Comparison of ENCODE assay signal across 8 mouse cellular contexts in the genomic region with DNA sequence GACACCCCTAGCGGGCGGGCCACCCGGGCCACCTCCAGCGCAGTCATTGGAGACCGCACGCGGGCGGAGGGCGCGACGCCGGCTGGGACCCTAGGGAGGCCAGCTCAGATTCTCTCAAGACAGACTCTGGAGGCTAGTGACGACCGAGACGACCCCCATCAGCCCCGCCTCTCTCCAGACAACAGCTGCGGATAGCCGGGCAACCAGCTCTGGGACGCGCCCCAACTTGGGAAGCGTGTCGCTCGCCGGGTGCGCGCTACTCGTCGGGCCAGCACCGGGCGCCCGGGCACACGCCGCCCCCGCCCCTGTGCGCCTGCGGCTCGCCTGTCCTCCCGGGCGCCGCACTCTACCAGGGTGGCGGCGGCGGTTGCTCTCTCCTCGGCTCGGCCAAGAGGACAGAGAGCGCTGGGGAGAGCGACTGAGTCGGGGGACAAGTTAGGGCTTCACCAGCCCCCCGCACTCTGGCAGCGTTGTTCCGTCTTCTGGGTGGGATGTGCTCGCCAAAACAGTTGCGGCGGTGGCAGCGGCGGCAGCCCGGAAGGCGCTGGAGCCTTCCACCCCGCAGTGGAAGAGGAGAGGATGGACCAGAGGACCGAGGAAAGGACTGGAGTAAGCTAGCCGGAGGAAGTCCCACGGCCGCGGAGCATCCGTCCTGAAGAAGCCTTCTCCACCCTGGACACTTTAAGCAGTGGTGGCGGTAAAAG. TPM values are rescaled to one million over a fixed set of nuclear protein-coding genes. Genes with fewer than 3 reads are reported as not detected.
DNase-seq lines count a peak whose midpoint lies in the region; ATAC-seq and TF ChIP-seq lines count a peak whose summit lies in the region.
"Had no signal": no experiment of that assay in that cellular context is flagged by ENCODE, and none has a peak within 500 bp of the region (broad histone marks: within the 10 kb centered on the region; RNA-seq: fewer than 3 reads in every experiment).

No protein-coding gene starts in this region.

- no peaks in the 10 kb centered on the region for H3K9me3 ChIP-seq in embryonic facial prominence, embryonic 10.5 days
- H3K9me3 ChIP-seq in midbrain, embryonic 12.5 days = no peaks in the 10 kb centered on the region

- peaks cover 4% of the 10 kb centered on the region for H3K27me3 ChIP-seq in C2C12 (ENCODE audit: control insufficient read depth, insufficient read depth, insufficient read length)
- peaks cover 66% of the 10 kb centered on the region for H3K27me3 ChIP-seq in embryonic facial prominence, embryonic 10.5 days (replicated peaks; ENCODE audit: low read depth, poor library complexity, severe bottlenecking)
- H3K27me3 ChIP-seq in midbrain, embryonic 12.5 days = peaks cover 48% of the 10 kb centered on the region

- under 1% methylated on average over 66 of the region's 66 CpGs for WGBS in embryonic facial prominence, embryonic 10.5 days
- WGBS in midbrain, embryonic 12.5 days = under 1% methylated on average over 63 of the region's 66 CpGs

- peak; percentile 43; the same call in 1 of the 2 replicates for ATAC-seq in granulocyte monocyte progenitor cell, adult 5-6 weeks (replicated peaks; ENCODE audit: poor library complexity, severe bottlenecking)
- ATAC-seq in midbrain, embryonic 12.5 days (ENCODE audit: low FRiP score, low read depth) = peak; percentile 90

- H3K27ac ChIP-seq in embryonic facial prominence, embryonic 10.5 days (replicated peaks) = peak overlapping the region; percentile 57; the same call in 1 of the 2 replicates
- H3K27ac ChIP-seq in midbrain, embryonic 12.5 days (replicated peaks) = 0 out of 2 replicates have a peak overlapping the region, but pooled peaks have one; percentile 15

- H3K4me1 ChIP-seq in embryonic facial prominence, embryonic 10.5 days = peaks cover 33% of the 10 kb centered on the region
- H3K4me1 ChIP-seq in midbrain, embryonic 12.5 days = peaks cover 18% of the 10 kb centered on the region

- peak overlapping the region; percentile 18 for H3K4me3 ChIP-seq in C2C12 (ENCODE audit: insufficient read depth, poor library complexity, severe bottlenecking)
- peak overlapping the region; percentile 70 for H3K4me3 ChIP-seq in embryonic facial prominence, embryonic 10.5 days
- peak overlapping the region; percentile 69 for H3K4me3 ChIP-seq in midbrain, embryonic 12.5 days

- no peaks in the 10 kb centered on the region for H3K36me3 ChIP-seq in C2C12 (ENCODE audit: control insufficient read depth, insufficient read depth)
- H3K36me3 ChIP-seq in embryonic facial prominence, embryonic 10.5 days (replicated peaks) = no peaks in the 10 kb centered on the region
- no peaks in the 10 kb centered on the region for H3K36me3 ChIP-seq in midbrain, embryonic 12.5 days

- no peaks in the 10 kb centered on the region for H3K79me3 ChIP-seq in C2C12 (ENCODE audit: low read depth)

- H3K9ac ChIP-seq in midbrain, embryonic 12.5 days (replicated peaks) = peak overlapping the region; percentile 60

- peak overlapping the region; percentile 96 for H3K4me2 ChIP-seq in midbrain, embryonic 12.5 days (replicated peaks)

- no peak for TF ChIP-seq CTCF in C2C12 (IDR thresholded peaks at IDR 0.05; ENCODE audit: control insufficient read depth, insufficient read depth, insufficient read length)

- no peaks in the 10 kb centered on the region for H3K79me2 ChIP-seq in C2C12 (ENCODE audit: control insufficient read depth, insufficient read depth)

- peak overlapping the region; percentile 66 for H3ac ChIP-seq in C2C12 (ENCODE audit: control insufficient read depth, insufficient read length, low read depth)

- DNase-seq in ES-CJ7 (ENCODE audit: low read depth, low spot score) = peak; percentile 32
- DNase-seq in embryonic facial prominence, embryonic 10.5 days (ENCODE audit: low spot score) = peak; percentile 70
- DNase-seq in layer of hippocampus, postnatal 10 days (ENCODE audit: low spot score in 2 of 2) = peak; percentile 46 to 57
- peak; percentile 12 for DNase-seq in yolk sac, embryonic 10.5 days (ENCODE audit: low spot score)

TF ChIP-seq in C2C12, 6 proteins besides CTCF, POLR2A, EP300 and RAD21:
- TF ChIP-seq CEBPB (IDR thresholded peaks at IDR 0.05; ENCODE audit: low read depth) = no peak
- TF ChIP-seq MYOD1 (IDR thresholded peaks at IDR 0.05; ENCODE audit: control insufficient read depth, insufficient read length, low read depth) = peak; percentile 21

RNA-seq across cellular contexts. Expression of a gene that starts 0.5 kb away (rescaled TPM):
- 0.43 TPM for polyA plus RNA-seq in C2C12 (2012; fragmentation: generic; extraction: Trizol)
- polyA plus RNA-seq in embryonic facial prominence, embryonic 10.5 days (2016; fragmentation: Nextera tagmentation; extraction: Ambion mirVana) = 1.0 and 1.5 TPM in 2 replicates
- total RNA-seq in granulocyte monocyte progenitor cell, adult 5-6 weeks (2014; fragmentation: Nextera tagmentation) = not detected in 2 replicates
- total RNA-seq in granulocyte monocyte progenitor cell, adult 5-6 weeks (2017) = not detected in 2 replicates
- total RNA-seq in layer of hippocampus, postnatal 10 days (2021) = 10 to 100 TPM; 31.2 to 32.1 TPM
- polyA plus RNA-seq in midbrain, embryonic 12.5 days (2016; fragmentation: Nextera tagmentation; extraction: Ambion mirVana) = 1.8 and 2.6 TPM in 2 replicates
- total RNA-seq: neutrophil, adult 5-6 weeks had no signal

Comparison
In these comparisons a context has a peak if more than half of its experiments do, and no peak if none do; other contexts are left out.
1. Peak in every context shown above with its lines: DNase-seq, ATAC-seq, H3K4me3 ChIP-seq and H3K27ac ChIP-seq.
2. H3K4me3 ChIP-seq: peak in every context shown above with its lines; median percentile 70 in embryonic facial prominence, embryonic 10.5 days; 69 in midbrain, embryonic 12.5 days; 18 in C2C12.
3. DNase-seq: peak in every context shown above with its lines; median percentile 70 in embryonic facial prominence, embryonic 10.5 days; 52 in layer of hippocampus, postnatal 10 days; 32 in ES-CJ7; 12 in yolk sac, embryonic 10.5 days.